Mouse (Mus musculus) CH12.LX (cell line): ENCODE measurements around the gene Dpm1.
A peak's percentile ranks its signal among the peaks of the same experiment; 100 is the strongest.

Experiments used
- CTCF ChIP-seq, 2 experiments: IDR thresholded peaks in 1 of 2; conservative IDR thresholded peaks in 1 of 2; 2 replicates each; pipeline ENCODE4 v1.5.1; 2011 to 2012; ENCODE audit warnings: low read depth in 2 of 2, low read length in 2 of 2, improper control_type of control experiment in 1 of 2, inconsistent platforms in 1 of 2, mild to moderate bottlenecking in 1 of 2, moderate library complexity in 1 of 2
- EP300 ChIP-seq: IDR thresholded peaks from 2 replicates; pipeline ENCODE4 v1.6.1; 2011; ENCODE audit warnings: low read length, improper control_type of control experiment
- JUND ChIP-seq: conservative IDR thresholded peaks from 2 replicates; pipeline ENCODE4 v1.6.1; 2011; ENCODE audit warnings: low read depth, low read length, improper control_type of control experiment
- POLR2A ChIP-seq: IDR thresholded peaks from 2 replicates; pipeline ENCODE4 v1.6.1; 2011; ENCODE audit warnings: low read depth, mild to moderate bottlenecking, improper control_type of control experiment, low read length
- POLR2AphosphoS2 ChIP-seq: IDR thresholded peaks from 2 replicates; pipeline ENCODE4 v1.6.1; 2011; ENCODE audit warnings: low read depth, low read length, improper control_type of control experiment

DNA sequence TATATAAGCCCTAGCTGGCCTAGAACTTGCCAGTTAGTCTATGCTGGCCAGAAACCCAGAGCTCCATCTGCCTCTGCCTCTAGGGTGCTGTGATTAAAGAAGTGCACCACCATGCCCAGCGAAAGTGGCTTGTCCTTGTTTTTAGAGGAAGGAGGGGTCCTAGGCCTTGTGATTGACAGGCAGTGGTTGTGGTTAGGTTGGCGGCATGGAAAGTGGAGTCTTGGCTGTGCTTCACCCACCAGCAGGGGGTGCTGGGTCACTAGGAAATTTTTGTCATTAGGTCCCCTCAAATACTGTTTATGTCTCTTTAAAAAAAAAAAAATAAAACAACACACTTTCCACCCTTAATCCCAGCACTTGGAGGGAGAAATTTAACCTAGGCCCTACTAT is 18.5 kb upstream of the Dpm1 start:
- TF ChIP-seq CTCF (conservative IDR thresholded peaks at IDR 0.05 in 1 of 2, IDR thresholded peaks at IDR 0.05 in 1 of 2; ENCODE audit: low read depth in 2 of 2, low read length in 2 of 2) (peak; percentile 28 to 66; a peak in 3 of 4 replicates), EP300 (no peak), JUND (no peak), POLR2AphosphoS2 (no peak), POLR2A (no peak)
